Mouse (Mus musculus) bone marrow, adult 2 months (tissue): ENCODE measurements around the gene Psmc3ip. TPM values are rescaled to one million over a fixed set of nuclear protein-coding genes. Genes with fewer than 3 reads are reported as not detected.

Experiments
- H3K27ac ChIP-seq: fragments of 200-500 bp; 2 replicates; pipeline ENCODE4 v1.5.1; 2012; ENCODE audit warnings: low read depth, mild to moderate bottlenecking, control low read depth, inconsistent platforms, low read length; ENCODE audit not compliant: control insufficient read depth, poor library complexity, insufficient read depth
- H3K4me1 ChIP-seq: fragments of 200-500 bp; 2 replicates; pipeline ENCODE4 v1.6.1; 2011; ENCODE audit warnings: low read length; ENCODE audit not compliant: control insufficient read depth, insufficient read depth
- H3K4me3 ChIP-seq: fragments of 200-500 bp; replicated peaks from 2 replicates; pipeline ENCODE3; 2011; ENCODE audit warnings: mild to moderate bottlenecking, low read depth, low read length, control low read depth; ENCODE audit not compliant: control insufficient read depth
- CTCF ChIP-seq: fragments of 200-500 bp; IDR thresholded peaks from 2 replicates; pipeline ENCODE4 v1.5.1; 2011; ENCODE audit warnings: low read length, control low read depth; ENCODE audit not compliant: control insufficient read depth, insufficient read depth
- POLR2A ChIP-seq: fragments of 200-500 bp; IDR thresholded peaks from 2 replicates; pipeline ENCODE4 v1.6.1; 2011; ENCODE audit warnings: low read depth, mild to moderate bottlenecking, control low read depth, low read length, borderline replicate concordance; ENCODE audit not compliant: control insufficient read depth
- WGBS: fragments of 180-500 bp; shearing (Covaris S2); methylation state at CpG from one replicate; pipeline ENCODE4 v1.1.7; 2018; 5-methylcytosine and 5-hydroxymethylcytosine counted together
- polyA plus RNA-seq: library from polyadenylated mRNA; stranded (reverse); fragments of >200 nt; gene quantifications from 2 replicates; pipeline ENCODE4 v1.2.4, GENCODE M21; 2011; ENCODE audit warnings: low replicate concordance; ENCODE audit not compliant: missing spikeins, insufficient read depth, insufficient read length

The Psmc3ip gene
- polyA plus RNA-seq, result 12.6 and 14.3 TPM in 2 replicates

DNA sequence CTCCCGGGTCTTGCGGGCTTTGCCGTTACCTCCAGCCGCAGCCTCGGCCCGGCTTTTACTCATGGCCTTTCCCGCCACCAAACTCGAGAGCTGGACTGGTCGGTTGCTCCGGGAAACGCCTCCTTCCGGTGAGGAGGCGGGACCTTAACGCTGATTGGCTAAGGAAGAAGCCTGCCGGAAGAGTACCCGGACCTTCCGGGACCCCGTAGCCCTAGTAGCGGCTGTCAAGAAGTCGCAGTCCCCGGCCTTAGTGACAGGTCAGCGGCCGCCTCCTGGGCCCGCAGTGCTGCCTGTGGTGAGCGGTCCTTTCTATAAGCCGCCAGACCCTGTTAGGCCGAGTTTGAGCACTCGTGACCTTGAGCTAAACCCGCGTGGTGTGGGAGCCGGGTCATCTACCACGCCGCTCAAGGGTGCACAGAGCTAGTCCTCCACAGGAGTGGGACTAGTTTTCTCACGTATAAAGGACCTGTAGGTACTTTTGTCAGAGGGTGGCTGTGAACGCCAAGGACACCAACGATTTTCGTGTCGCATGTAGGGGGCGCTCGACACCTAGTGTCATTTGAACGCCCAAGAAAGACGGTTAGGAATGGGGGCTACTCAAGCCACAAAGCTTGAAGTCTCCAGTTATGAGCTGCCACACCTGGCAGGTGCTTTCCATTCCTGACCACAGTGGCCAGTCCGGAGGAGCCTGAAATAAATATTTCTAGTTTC is at the start of gene Psmc3ip:
TSS of gene Psmc3ip (minus strand) at position 123 of the 711 bp plus-strand sequence.
- Histone ChIP-seq H3K4me1 (no peaks in the 10 kb centered on the region), H3K4me3 (peak within 1 kb of the TSS; percentile 84), H3K27ac (peak within 1 kb of the TSS; percentile 95)
- peak; percentile 75; the same call in 1 of the 2 replicates for TF ChIP-seq POLR2A
- peak; percentile 80 for TF ChIP-seq CTCF
- WGBS, result under 1% methylated on average over 43 of the region's 43 CpGs

DNA sequence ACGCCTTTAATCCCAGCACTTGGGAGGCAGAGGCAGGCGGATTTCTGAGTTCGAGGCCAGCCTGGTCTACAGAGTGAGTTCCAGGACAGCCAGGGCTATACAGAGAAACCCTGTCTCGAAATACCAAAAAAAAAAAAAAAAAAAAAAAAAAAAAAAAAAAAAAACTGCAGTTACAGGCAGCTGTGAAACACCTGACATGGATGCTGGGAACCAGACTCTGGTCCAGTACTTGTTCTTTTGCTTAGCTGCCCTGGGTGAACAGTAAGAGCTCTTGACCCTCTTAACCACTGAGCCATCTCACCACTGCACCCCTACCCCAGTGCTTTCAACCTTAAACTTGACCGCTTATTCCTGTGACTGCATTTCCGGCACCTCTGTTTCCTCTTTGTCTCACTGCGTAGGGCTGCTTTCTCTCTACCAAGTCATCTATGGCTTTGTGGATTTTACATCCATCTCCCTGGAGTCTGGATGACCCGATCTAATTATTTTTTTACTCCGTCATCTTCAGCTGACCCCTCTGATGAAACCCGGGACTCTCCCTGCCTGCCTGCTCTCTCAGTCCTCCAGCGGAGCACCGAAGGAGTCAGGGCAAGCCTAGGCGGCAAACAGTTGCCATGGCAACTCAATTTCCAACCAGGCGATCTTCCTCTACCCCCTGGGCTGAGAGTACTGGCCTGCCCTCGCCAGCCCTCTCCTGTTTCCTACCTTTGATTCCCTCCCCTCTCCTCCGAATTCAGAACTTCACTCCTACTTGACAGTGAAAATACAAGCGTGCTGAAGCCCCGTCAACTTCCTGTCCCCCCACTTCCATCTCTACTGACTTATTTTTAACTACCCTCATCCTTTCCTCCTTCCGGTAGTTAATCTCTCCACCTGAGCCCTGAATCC is 48.3 kb upstream of the Psmc3ip start:
- 13% methylated on average over 18 of the region's 19 CpGs for WGBS
- TF ChIP-seq CTCF (no peak), POLR2A (no peak)
- Histone ChIP-seq H3K4me1 (no peaks in the 10 kb centered on the region; the same call in 1 of the 2 replicates), H3K4me3 (peak overlapping the region; percentile 72), H3K27ac (peak overlapping the region; percentile 59; the same call in 1 of the 2 replicates)

DNA sequence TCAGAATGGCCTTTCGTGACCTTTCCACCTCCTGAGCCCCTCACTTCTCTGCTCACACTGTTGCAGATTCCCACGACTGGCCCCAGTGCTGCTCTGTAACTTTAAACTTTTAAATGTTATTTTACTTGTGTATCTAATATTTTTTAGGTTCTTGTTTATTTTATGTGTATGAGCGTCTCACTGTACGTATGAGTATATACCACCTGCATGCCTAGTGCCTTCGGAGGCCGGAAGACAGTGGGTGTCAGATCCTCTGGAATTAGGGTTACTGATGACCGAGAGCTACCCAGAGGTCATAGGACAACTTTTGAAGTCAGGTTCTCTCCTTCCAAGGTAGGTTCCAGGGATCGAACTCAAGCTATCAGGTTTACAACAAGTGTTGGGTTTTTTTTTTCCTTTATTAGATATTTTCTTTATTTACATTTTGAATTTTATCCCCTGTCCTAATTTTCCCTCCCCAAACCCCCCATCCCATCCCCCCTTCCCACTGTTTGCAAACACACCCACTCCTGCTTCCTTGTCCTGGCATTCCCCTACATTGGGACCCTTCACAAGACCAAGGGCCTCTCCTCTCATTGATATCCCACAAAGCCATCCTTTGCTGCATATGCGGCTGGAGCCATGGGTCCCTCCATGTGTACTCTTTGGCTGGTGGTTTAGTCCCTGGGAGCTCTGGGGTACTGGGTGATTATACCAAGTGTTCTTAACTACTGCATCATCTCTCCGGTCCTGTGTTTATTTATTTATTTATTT is 47.2 kb upstream of the Psmc3ip start:
- no peak overlapping the region for H3K4me3 ChIP-seq
- no peaks in the 10 kb centered on the region; the same call in 1 of the 2 replicates for H3K4me1 ChIP-seq
- TF ChIP-seq POLR2A (no peak), CTCF (no peak)
- WGBS, result 87% methylated on average over 10 of the region's 10 CpGs
- no peak overlapping the region for H3K27ac ChIP-seq

DNA sequence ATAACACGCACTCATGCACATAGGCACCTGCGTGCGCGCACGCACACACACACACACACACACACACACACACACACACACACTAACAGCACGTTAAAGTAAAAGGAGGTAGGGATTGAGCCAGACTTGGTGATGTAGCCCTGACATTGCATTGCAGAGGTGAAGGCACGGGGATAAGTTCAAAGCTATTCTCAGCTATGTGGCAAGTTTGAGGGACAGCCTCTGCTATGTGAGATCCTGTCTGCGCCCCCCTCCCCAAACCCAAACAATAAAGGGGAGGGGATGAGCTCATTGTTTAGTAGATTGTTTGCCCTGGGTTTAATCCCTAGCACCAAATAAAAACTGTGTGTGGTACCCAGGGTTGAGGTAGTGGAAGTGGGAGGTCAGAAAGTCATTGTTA is 45.9 kb upstream of the Psmc3ip start:
- no peak overlapping the region for H3K4me3 ChIP-seq
- no peaks in the 10 kb centered on the region; the same call in 1 of the 2 replicates for H3K4me1 ChIP-seq
- 84% methylated on average over 8 of the region's 8 CpGs for WGBS
- H3K27ac ChIP-seq, result no peak overlapping the region
- TF ChIP-seq CTCF (no peak), POLR2A (no peak)

DNA sequence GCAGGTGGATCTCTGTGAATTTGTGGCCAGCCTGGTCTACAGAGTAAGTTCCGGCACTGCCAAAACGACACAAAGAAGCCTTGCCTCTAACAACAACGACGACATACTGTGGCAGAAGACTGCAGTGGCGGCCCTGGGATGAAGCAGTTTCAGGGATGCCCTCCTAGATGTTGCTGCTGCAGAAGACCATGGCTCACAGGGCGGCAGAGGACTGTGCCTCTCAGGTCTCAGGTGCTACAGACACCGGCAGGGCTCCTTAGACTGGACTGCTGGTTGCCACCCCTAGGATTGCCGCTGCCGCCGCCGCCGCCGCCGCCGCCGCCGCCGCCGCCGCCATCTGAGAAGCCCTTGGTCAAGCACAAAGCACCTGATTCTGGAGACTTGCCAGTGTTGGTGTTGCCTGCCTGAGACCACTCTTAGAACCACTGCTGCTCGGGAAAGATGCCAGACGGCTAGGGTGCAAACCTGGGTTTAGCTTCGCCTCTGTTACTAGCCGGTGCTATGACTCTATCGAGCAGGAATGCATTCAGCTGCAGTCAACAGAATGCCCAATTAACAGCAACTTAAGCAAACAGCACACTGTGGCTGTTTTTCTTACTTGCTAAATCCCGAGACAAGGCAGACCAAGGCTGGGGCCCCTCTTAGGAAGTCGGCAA is 45.1 kb upstream of the Psmc3ip start:
- 61% methylated on average over 27 of the region's 27 CpGs for WGBS
- H3K4me1 ChIP-seq, result no peaks in the 10 kb centered on the region; the same call in 1 of the 2 replicates
- no peak overlapping the region for H3K4me3 ChIP-seq
- H3K27ac ChIP-seq, result no peak overlapping the region
- TF ChIP-seq CTCF, result no peak
- no peak for TF ChIP-seq POLR2A

DNA sequence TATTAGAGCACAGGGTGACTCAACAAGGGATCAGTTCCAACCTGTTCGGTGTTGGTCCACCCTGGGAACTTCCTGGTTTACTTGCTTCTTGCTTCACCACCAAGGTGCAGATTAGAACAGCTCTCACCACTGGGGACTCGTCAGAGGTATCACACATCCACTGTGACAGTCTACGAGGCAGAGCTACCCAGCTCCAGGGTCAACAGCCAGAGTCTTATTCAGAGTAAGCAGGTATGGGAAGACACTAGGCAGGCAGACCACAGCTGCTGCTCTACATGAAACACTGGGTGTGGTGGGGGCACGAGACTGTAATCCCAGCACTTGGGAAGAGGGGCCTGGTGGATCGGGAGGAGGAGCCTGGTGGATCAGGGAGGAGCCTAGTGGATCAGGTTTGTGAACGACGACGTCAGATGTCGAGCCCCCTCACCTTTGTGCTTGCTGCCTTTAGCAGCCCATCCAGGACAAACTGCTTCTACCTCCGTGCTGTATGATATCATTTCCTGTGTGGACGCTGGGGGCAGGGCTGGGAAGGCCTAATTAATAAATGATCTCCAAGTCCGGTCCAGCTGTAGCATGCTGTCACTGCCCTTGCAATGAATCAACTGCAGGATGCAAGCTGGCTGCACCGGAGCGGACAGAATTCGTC is 43.4 kb upstream of the Psmc3ip start:
- Histone ChIP-seq H3K4me1 (no peaks in the 10 kb centered on the region), H3K4me3 (no peak overlapping the region), H3K27ac (no peak overlapping the region)
- TF ChIP-seq POLR2A (no peak), CTCF (no peak)
- WGBS, result 27% methylated on average over 15 of the region's 15 CpGs

DNA sequence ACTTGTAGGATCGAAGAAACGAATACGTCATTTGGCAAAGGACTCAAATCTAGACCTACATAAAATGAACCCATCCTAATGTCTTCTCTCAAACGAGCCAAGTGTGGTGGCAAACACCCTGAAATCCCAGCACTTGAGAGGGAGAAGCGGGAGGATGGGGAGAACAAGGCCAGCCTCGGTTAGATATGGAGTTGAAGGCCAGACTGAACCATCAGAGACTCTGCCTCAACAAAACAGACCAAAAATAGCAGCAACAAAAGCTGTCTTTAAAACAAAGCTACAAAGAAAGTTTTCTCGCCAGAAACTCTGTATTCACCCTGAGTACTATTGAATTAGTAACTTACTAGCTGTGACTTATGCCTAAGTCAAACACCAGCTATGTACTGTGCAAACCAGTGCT is 41.8 kb upstream of the Psmc3ip start:
- TF ChIP-seq CTCF (no peak), POLR2A (no peak)
- 76% methylated on average over 7 of the region's 7 CpGs for WGBS
- Histone ChIP-seq H3K4me1 (no peaks in the 10 kb centered on the region), H3K27ac (no peak overlapping the region), H3K4me3 (no peak overlapping the region)
